21 mouse cellular contexts compared by ENCODE assay signal in the genomic region with DNA sequence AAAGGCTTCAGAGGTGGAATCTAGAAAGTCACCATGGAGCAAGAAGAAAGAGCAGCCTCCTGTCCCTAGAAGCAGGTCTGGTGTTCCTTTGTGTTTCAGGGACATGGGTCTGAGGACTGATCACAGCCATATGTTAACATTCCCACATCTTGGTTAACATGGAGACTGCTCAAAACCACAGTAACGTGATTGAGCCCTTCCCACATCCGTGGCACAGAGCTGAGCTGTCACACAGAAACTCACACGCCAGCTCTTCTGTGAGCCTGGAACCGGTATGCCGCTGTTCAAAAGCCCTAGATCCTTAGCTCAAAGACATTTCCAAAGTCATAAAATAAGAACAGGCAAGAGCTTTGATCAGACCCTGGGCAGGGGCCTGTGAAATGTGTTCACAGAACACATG. TPM values are rescaled to one million over a fixed set of nuclear protein-coding genes. Genes with fewer than 3 reads are reported as not detected.
A peak's percentile ranks its signal among the peaks of the same experiment; 100 is the strongest.
DNase-seq lines count a peak whose midpoint lies in the region; ATAC-seq and TF ChIP-seq lines count a peak whose summit lies in the region.
"Had no signal": no experiment of that assay in that cellular context is flagged by ENCODE, and none has a peak within 500 bp of the region (broad histone marks: within the 10 kb centered on the region; RNA-seq: fewer than 3 reads in every experiment).

No protein-coding gene starts in this region.

- no peak overlapping the region for H3K4me3 ChIP-seq in limb, embryonic 14.5 days (replicated peaks; ENCODE audit: low read length)
- H3K4me3 ChIP-seq in limb, embryonic 10.5 days: no peak overlapping the region
- no peak overlapping the region for H3K4me3 ChIP-seq in embryonic fibroblast, embryonic 13.5 days (ENCODE audit: insufficient read depth, low read length)
- H3K4me3 ChIP-seq: forebrain, embryonic 10.5 days; heart, adult 2 months; heart, embryonic 12.5 days; hindbrain, embryonic 15.5 days had no signal

- no peak overlapping the region for H3K9ac ChIP-seq in limb, embryonic 14.5 days (ENCODE audit: low read depth, low read length, severe bottlenecking)
- H3K9ac ChIP-seq: heart, embryonic 12.5 days; hindbrain, embryonic 15.5 days had no signal

- no peak for TF ChIP-seq CTCF in embryonic fibroblast, embryonic 13.5 days (IDR thresholded peaks at IDR 0.05; ENCODE audit: borderline replicate concordance, insufficient read depth, low read length)

- no peaks in the 10 kb centered on the region for H3K4me1 ChIP-seq in limb, embryonic 14.5 days (ENCODE audit: control insufficient read depth, insufficient read depth, low read length)
- peaks cover 10% of the 10 kb centered on the region for H3K4me1 ChIP-seq in limb, embryonic 10.5 days
- H3K4me1 ChIP-seq in embryonic fibroblast, embryonic 13.5 days (ENCODE audit: control insufficient read depth, insufficient read depth, low read length): 0 out of 2 replicates have a peak, but pooled peaks cover 4% of the 10 kb centered on the region
- H3K4me1 ChIP-seq: forebrain, embryonic 10.5 days; hindbrain, embryonic 15.5 days had no signal

- no peak for TF ChIP-seq POLR2A in limb, embryonic 14.5 days (IDR thresholded peaks at IDR 0.05; ENCODE audit: borderline replicate concordance, extremely low read depth, insufficient read depth, insufficient read length)
- no peak for TF ChIP-seq POLR2A in embryonic fibroblast, embryonic 13.5 days (IDR thresholded peaks at IDR 0.05; ENCODE audit: low read depth, low read length)

- no peak overlapping the region for H3K4me2 ChIP-seq in limb, embryonic 14.5 days (replicated peaks; ENCODE audit: low read depth, low read length, severe bottlenecking)
- H3K4me2 ChIP-seq: heart, embryonic 12.5 days; hindbrain, embryonic 15.5 days had no signal

- ATAC-seq in limb, embryonic 14.5 days (ENCODE audit: low FRiP score, low read depth): no peak
- ATAC-seq: forebrain, embryonic 14.5 days; intestine, embryonic 16.5 days had no signal

- H3K27ac ChIP-seq in limb, embryonic 14.5 days (replicated peaks; ENCODE audit: low read depth, low read length): no peak overlapping the region
- no peak overlapping the region for H3K27ac ChIP-seq in limb, embryonic 10.5 days
- peak overlapping the region; percentile 96 for H3K27ac ChIP-seq in embryonic fibroblast, embryonic 13.5 days (ENCODE audit: insufficient read depth, low read length)
- H3K27ac ChIP-seq: forebrain, embryonic 10.5 days; heart, adult 2 months; hindbrain, embryonic 15.5 days had no signal

- 47% methylated on average over 5 of the region's 5 CpGs for WGBS in limb, embryonic 14.5 days
- 86% methylated on average over 5 of the region's 5 CpGs for WGBS in limb, embryonic 10.5 days

- no peaks in the 10 kb centered on the region for H3K36me3 ChIP-seq in limb, embryonic 14.5 days (ENCODE audit: control insufficient read depth, insufficient read depth, low read length)
- no peaks in the 10 kb centered on the region for H3K36me3 ChIP-seq in limb, embryonic 10.5 days
- H3K36me3 ChIP-seq: forebrain, embryonic 10.5 days; heart, embryonic 12.5 days; hindbrain, embryonic 15.5 days had no signal

- no peaks in the 10 kb centered on the region for H3K27me3 ChIP-seq in limb, embryonic 14.5 days (ENCODE audit: control insufficient read depth, insufficient read depth, low read length)
- H3K27me3 ChIP-seq in limb, embryonic 10.5 days (ENCODE audit: low read depth, poor library complexity, severe bottlenecking): no peaks in the 10 kb centered on the region
- H3K27me3 ChIP-seq: hindbrain, embryonic 15.5 days; Patski had no signal

- peak; percentile 16 for DNase-seq in limb, embryonic 14.5 days (ENCODE audit: low spot score)
- DNase-seq in limb, embryonic 10.5 days (ENCODE audit: low spot score): no peak
- peak; percentile 13 for DNase-seq in CD4-positive helper T cell, adult 2 months (ENCODE audit: low read depth, low spot score)
- DNase-seq in naive thymus-derived CD4-positive, alpha-beta T cell, adult 2 months (ENCODE audit: low read depth): peak; percentile 20
- DNase-seq in ovary, postnatal 14 days (ENCODE audit: low spot score): no peak
- no peak for DNase-seq in layer of hippocampus, adult 9-10 months (ENCODE audit: low spot score)
- DNase-seq: cerebellum, adult 18-20 months; cerebellum, adult 9-11 months; cerebellum, postnatal 36 days had no signal

- no peaks in the 10 kb centered on the region for H3K9me3 ChIP-seq in limb, embryonic 14.5 days (ENCODE audit: control insufficient read depth, low read length)
- no peaks in the 10 kb centered on the region for H3K9me3 ChIP-seq in limb, embryonic 10.5 days (replicated peaks)
- H3K9me3 ChIP-seq: forebrain, embryonic 10.5 days; heart, embryonic 12.5 days; hindbrain, embryonic 15.5 days had no signal

RNA-seq across cellular contexts. Expression of a gene that starts 19.3 kb away (rescaled TPM):
- 0.23 and 0.51 TPM in 2 replicates for polyA plus RNA-seq in limb, embryonic 14.5 days (2012; rRNA removed)
- 0.70 and 1.1 TPM in 2 replicates for polyA plus RNA-seq in limb, embryonic 14.5 days (2014; fragmentation: Nextera tagmentation; extraction: Ambion mirVana)
- 0.25 and 0.61 TPM in 2 replicates for polyA plus RNA-seq in limb, embryonic 10.5 days (2016; fragmentation: Nextera tagmentation; extraction: Ambion mirVana)
- polyA plus RNA-seq in embryonic fibroblast, embryonic 13.5 days (2011; ENCODE audit: insufficient read length, low read depth, missing spikeins): 203 and 212 TPM in 2 replicates
- polyA plus RNA-seq: activated CD4-positive, CD25-positive, alpha-beta regulatory T cell, adult 4 months had no signal

RNA-seq across cellular contexts. Expression of a gene that starts 51.4 kb away (rescaled TPM):
- polyA plus RNA-seq in limb, embryonic 14.5 days (2012; rRNA removed): 6.8 and 8.1 TPM in 2 replicates
- 9.4 and 9.5 TPM in 2 replicates for polyA plus RNA-seq in limb, embryonic 14.5 days (2014; fragmentation: Nextera tagmentation; extraction: Ambion mirVana)
- polyA plus RNA-seq in limb, embryonic 10.5 days (2016; fragmentation: Nextera tagmentation; extraction: Ambion mirVana): 12.2 and 13.8 TPM in 2 replicates
- 26.9 and 32.7 TPM in 2 replicates for polyA plus RNA-seq in embryonic fibroblast, embryonic 13.5 days (2011; ENCODE audit: insufficient read length, low read depth, missing spikeins)

RNA-seq across cellular contexts. Expression of a gene that starts 52.0 kb away (rescaled TPM):
- polyA plus RNA-seq in limb, embryonic 14.5 days (2012; rRNA removed): not detected in 2 replicates
- polyA plus RNA-seq in limb, embryonic 14.5 days (2014; fragmentation: Nextera tagmentation; extraction: Ambion mirVana): not detected in 2 replicates
- polyA plus RNA-seq in limb, embryonic 10.5 days (2016; fragmentation: Nextera tagmentation; extraction: Ambion mirVana): not detected in 2 replicates
- polyA plus RNA-seq in embryonic fibroblast, embryonic 13.5 days (2011; ENCODE audit: insufficient read length, low read depth, missing spikeins): 0.26 TPM in 1 of 2 replicates, not detected in the other
- polyA plus RNA-seq: activated CD4-positive, CD25-positive, alpha-beta regulatory T cell, adult 4 months; forebrain, embryonic 10.5 days; forebrain, embryonic 14.5 days; gonadal fat pad, adult 2 months; heart, adult 2 months; heart, embryonic 12.5 days; heart, embryonic 16.5 days; hindbrain, embryonic 11.5 days; intestine, embryonic 16.5 days; Patski had no signal

Comparison
In these comparisons a context has a peak if more than half of its experiments do, and no peak if none do; other contexts are left out.
1. DNase-seq: peak in limb, embryonic 14.5 days (single experiment), CD4-positive helper T cell, adult 2 months (single experiment) and naive thymus-derived CD4-positive, alpha-beta T cell, adult 2 months (single experiment); none in limb, embryonic 10.5 days (single experiment), ovary, postnatal 14 days (single experiment) and layer of hippocampus, adult 9-10 months (single experiment).
2. RNA of a gene that starts 19.3 kb away (polyA plus RNA-seq): 203 to 212 TPM in embryonic fibroblast, embryonic 13.5 days; 0.23 to 1.1 TPM in limb, embryonic 14.5 days and 0.25 to 0.61 TPM in limb, embryonic 10.5 days; every median in the first group is over 10 times any median in the second.